Mouse (Mus musculus): ENCODE measurements around the gene Gm49673. TPM values are rescaled to one million over a fixed set of nuclear protein-coding genes. Genes with fewer than 3 reads are reported as not detected.
"Not testable (repeated sequence)": the region's sequence is repeated elsewhere in the genome, so short reads cannot be mapped to it uniquely, and the experiment has no call there.

Gene Gm49673
- polyA plus RNA-seq, 1 experiment from 2014 or later, result not detected

GRCm38 (mm10) chr17:8056637-8057138 lies 90.9 kb downstream of the Gm49673 start:
- WGBS, result 46% methylated on average over 2 of the region's 3 CpGs
- not testable (repeated sequence) for H3K9me3 ChIP-seq (replicated peaks; ENCODE audit: control insufficient read depth, low read length, poor library complexity, severe bottlenecking); H3K4me3 ChIP-seq (ENCODE audit: low read depth, low read length); H3K36me3 ChIP-seq (ENCODE audit: control insufficient read depth, insufficient read depth, low read length); H3K4me2 ChIP-seq (ENCODE audit: low read length); ATAC-seq; H3K9ac ChIP-seq (ENCODE audit: low read depth, low read length); H3K27ac ChIP-seq (ENCODE audit: low read length); H3K4me1 ChIP-seq (ENCODE audit: control insufficient read depth, insufficient read depth, low read length); H3K27me3 ChIP-seq (ENCODE audit: control insufficient read depth, insufficient read depth, low read depth, low read length)

DNA sequence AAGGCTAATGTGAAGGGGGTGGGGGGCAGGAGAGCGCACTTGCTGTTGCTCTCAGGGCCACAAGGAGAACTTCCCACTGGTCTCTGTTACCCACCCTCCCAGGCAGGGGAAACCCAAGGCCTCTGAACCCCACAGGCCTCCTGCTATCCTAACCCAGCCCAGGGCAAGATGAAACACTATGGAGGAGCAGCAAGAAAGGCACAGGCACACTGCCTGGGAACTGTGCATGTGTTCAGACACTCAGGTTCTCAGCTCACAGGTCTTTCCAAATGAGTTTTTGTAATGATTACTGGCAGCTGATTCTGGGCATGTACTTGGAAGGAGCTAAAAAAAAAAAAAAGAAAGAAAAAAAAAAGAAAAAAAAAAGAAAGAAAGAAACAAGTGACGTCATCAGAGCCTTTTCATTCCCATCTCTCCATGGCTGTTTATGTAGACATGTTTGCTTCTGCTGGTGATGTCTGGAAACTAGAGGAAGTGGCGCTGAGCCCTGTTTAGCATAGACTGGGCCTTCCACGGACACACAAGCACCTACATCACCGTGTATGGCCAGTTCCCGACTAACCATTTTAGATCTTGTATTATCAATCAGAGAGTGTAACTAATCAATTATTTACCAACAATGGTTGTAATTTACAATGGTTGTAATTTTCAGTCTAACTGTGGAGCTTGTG lies 91.5 kb downstream of the Gm49673 start:
- not testable (repeated sequence) for H3K4me1 ChIP-seq (ENCODE audit: control insufficient read depth, insufficient read depth, low read length); H3K27ac ChIP-seq (ENCODE audit: low read length); H3K4me3 ChIP-seq (ENCODE audit: low read depth, low read length); H3K27me3 ChIP-seq (ENCODE audit: control insufficient read depth, insufficient read depth, low read depth, low read length); ATAC-seq; H3K4me2 ChIP-seq (ENCODE audit: low read length); H3K9me3 ChIP-seq (replicated peaks; ENCODE audit: control insufficient read depth, low read length, poor library complexity, severe bottlenecking); H3K9ac ChIP-seq (ENCODE audit: low read depth, low read length); H3K36me3 ChIP-seq (ENCODE audit: control insufficient read depth, insufficient read depth, low read length)
- WGBS, result 75% methylated on average over 3 of the region's 6 CpGs

DNA sequence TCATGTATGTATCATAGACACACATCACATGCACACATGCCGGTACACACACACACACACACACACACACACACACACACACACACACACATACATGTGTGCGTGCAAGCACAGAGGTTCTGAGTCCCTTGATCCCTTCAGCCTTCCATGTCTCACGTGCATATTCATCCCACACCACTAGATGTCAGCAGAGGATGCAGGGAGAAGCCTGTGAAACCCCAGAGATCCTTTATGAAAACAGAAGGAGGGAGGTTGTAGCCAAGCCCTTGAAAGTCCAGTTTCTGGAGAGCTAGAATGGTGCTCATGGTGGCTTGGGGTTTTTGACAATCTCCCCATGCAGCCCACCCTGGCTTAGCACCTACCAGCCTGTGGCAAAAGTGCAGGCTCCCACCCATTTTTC lies 96.3 kb downstream of the Gm49673 start:
- not testable (repeated sequence) for H3K27ac ChIP-seq (ENCODE audit: low read length); H3K4me2 ChIP-seq (ENCODE audit: low read length); H3K9ac ChIP-seq (ENCODE audit: low read depth, low read length); H3K4me1 ChIP-seq (ENCODE audit: control insufficient read depth, insufficient read depth, low read length); H3K27me3 ChIP-seq (ENCODE audit: control insufficient read depth, insufficient read depth, low read depth, low read length); H3K4me3 ChIP-seq (ENCODE audit: low read depth, low read length); H3K9me3 ChIP-seq (replicated peaks; ENCODE audit: control insufficient read depth, low read length, poor library complexity, severe bottlenecking); H3K36me3 ChIP-seq (ENCODE audit: control insufficient read depth, insufficient read depth, low read length)
- peak; percentile 66 for ATAC-seq
- WGBS, result 26% methylated on average over 3 of the region's 3 CpGs

DNA sequence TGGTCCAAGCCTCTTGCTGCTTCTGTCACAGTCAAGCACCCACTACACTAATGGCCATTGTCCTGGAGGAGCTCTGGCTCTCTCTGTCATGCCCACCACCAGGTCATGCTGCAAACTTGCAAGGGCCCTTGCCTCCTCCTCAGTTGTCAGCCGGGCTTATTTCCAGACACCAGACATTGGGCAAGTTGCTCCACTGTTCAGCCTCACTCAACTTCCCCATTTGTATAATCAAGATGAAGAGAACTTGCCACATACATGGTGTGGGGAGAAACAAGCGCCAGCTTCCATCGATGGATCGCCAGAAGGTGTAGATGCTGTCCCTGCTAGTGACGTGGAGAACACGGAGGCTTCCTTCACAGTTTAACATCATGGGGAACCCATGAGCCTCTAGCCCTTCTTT lies 97.4 kb downstream of the Gm49673 start:
- 89% methylated on average over 5 of the region's 6 CpGs for WGBS

DNA sequence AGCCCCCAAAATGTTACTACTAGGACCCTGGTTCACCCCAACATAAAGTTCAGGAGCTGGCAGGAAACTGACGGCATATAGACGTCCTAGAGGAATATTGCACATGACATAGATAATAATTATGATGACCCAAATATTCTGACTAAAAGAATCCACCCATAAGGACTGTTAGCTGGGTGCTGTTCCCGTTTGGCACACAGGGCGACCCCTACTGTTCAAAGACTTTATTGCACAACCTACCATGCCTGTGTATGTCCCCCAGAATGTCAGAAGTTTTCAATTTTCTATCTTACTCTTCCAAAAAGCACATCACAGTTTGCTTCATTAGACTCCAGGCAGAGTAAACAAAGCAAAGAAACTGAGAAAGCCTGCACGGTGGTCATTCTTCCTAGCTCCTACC lies 101.4 kb downstream of the Gm49673 start:
- not testable (repeated sequence) for ATAC-seq; H3K4me1 ChIP-seq (ENCODE audit: control insufficient read depth, insufficient read depth, low read length); H3K9ac ChIP-seq (ENCODE audit: low read depth, low read length); H3K4me3 ChIP-seq (ENCODE audit: low read depth, low read length); H3K9me3 ChIP-seq (replicated peaks; ENCODE audit: control insufficient read depth, low read length, poor library complexity, severe bottlenecking); H3K36me3 ChIP-seq (ENCODE audit: control insufficient read depth, insufficient read depth, low read length); H3K4me2 ChIP-seq (ENCODE audit: low read length); H3K27ac ChIP-seq (ENCODE audit: low read length); H3K27me3 ChIP-seq (ENCODE audit: control insufficient read depth, insufficient read depth, low read depth, low read length)
- 0% methylated on average over 2 of the region's 5 CpGs for WGBS

More for the DNA sequence above, 97.4 kb downstream of the Gm49673 start:
- not testable (repeated sequence) for ATAC-seq; H3K4me1 ChIP-seq (ENCODE audit: control insufficient read depth, insufficient read depth, low read length); H3K36me3 ChIP-seq (ENCODE audit: control insufficient read depth, insufficient read depth, low read length); H3K9ac ChIP-seq (ENCODE audit: low read depth, low read length); H3K27me3 ChIP-seq (ENCODE audit: control insufficient read depth, insufficient read depth, low read depth, low read length); H3K27ac ChIP-seq (ENCODE audit: low read length); H3K9me3 ChIP-seq (replicated peaks; ENCODE audit: control insufficient read depth, low read length, poor library complexity, severe bottlenecking); H3K4me3 ChIP-seq (ENCODE audit: low read depth, low read length); H3K4me2 ChIP-seq (ENCODE audit: low read length)

- H3K27ac ChIP-seq (ENCODE audit: low read length); ATAC-seq; H3K4me3 ChIP-seq (ENCODE audit: low read depth, low read length); H3K9me3 ChIP-seq (replicated peaks; ENCODE audit: control insufficient read depth, low read length, poor library complexity, severe bottlenecking); H3K27me3 ChIP-seq (ENCODE audit: control insufficient read depth, insufficient read depth, low read depth, low read length); H3K4me2 ChIP-seq (ENCODE audit: low read length); H3K36me3 ChIP-seq (ENCODE audit: control insufficient read depth, insufficient read depth, low read length); H3K4me1 ChIP-seq (ENCODE audit: control insufficient read depth, insufficient read depth, low read length); H3K9ac ChIP-seq (ENCODE audit: low read depth, low read length): not testable (repeated sequence)
- no CpG with 5 or more reads among the region's 5 CpGs for WGBS
Observed at GRCm38 (mm10) chr17:8041197-8041596, 106.4 kb downstream of the Gm49673 start.

- ATAC-seq, result peak; percentile 46; the same call in 1 of the 2 replicates
- H3K27ac ChIP-seq (ENCODE audit: low read length); H3K9ac ChIP-seq (ENCODE audit: low read depth, low read length); H3K4me3 ChIP-seq (ENCODE audit: low read depth, low read length); H3K4me2 ChIP-seq (ENCODE audit: low read length); H3K36me3 ChIP-seq (ENCODE audit: control insufficient read depth, insufficient read depth, low read length); H3K27me3 ChIP-seq (ENCODE audit: control insufficient read depth, insufficient read depth, low read depth, low read length); H3K4me1 ChIP-seq (ENCODE audit: control insufficient read depth, insufficient read depth, low read length); H3K9me3 ChIP-seq (replicated peaks; ENCODE audit: control insufficient read depth, low read length, poor library complexity, severe bottlenecking): not testable (repeated sequence)
- no CpG with 5 or more reads among the region's 12 CpGs for WGBS
Observed at GRCm38 (mm10) chr17:8039916-8040635, 107.5 kb downstream of the Gm49673 start.

DNA sequence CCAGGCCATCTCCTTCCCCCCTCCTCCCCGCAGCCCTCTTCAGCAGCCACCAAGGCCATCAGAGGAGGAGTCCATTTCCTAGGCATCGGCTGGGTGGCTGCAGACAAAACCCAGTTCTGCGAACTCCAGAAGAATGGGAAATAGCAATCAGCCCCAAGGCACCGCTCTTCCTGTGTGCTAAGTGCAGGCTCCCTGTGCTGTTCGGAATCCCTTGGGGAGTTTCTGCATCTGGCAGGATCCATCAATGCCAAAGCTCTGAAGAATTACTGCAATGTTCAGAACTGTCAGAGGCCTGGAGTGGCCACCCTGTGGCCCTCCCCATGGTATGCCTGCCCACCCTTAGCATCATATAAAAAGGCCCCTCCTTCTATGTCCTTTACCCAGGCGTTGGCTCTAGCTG lies 110.6 kb downstream of the Gm49673 start:
- not testable (repeated sequence) for H3K4me1 ChIP-seq (ENCODE audit: control insufficient read depth, insufficient read depth, low read length); H3K27me3 ChIP-seq (ENCODE audit: control insufficient read depth, insufficient read depth, low read depth, low read length); H3K4me3 ChIP-seq (ENCODE audit: low read depth, low read length); H3K36me3 ChIP-seq (ENCODE audit: control insufficient read depth, insufficient read depth, low read length); H3K9ac ChIP-seq (ENCODE audit: low read depth, low read length); H3K27ac ChIP-seq (ENCODE audit: low read length); H3K9me3 ChIP-seq (replicated peaks; ENCODE audit: control insufficient read depth, low read length, poor library complexity, severe bottlenecking); ATAC-seq; H3K4me2 ChIP-seq (ENCODE audit: low read length)
- 90% methylated on average over 3 of the region's 6 CpGs for WGBS
